Mouse (Mus musculus): ENCODE data around the gene Kdm4a. TPM values are rescaled to one million over a fixed set of nuclear protein-coding genes. Genes with fewer than 3 reads are reported as not detected.

Kdm4a gene
- polyA plus RNA-seq, 1 experiment from 2014 or later = 32.4 TPM

DNA sequence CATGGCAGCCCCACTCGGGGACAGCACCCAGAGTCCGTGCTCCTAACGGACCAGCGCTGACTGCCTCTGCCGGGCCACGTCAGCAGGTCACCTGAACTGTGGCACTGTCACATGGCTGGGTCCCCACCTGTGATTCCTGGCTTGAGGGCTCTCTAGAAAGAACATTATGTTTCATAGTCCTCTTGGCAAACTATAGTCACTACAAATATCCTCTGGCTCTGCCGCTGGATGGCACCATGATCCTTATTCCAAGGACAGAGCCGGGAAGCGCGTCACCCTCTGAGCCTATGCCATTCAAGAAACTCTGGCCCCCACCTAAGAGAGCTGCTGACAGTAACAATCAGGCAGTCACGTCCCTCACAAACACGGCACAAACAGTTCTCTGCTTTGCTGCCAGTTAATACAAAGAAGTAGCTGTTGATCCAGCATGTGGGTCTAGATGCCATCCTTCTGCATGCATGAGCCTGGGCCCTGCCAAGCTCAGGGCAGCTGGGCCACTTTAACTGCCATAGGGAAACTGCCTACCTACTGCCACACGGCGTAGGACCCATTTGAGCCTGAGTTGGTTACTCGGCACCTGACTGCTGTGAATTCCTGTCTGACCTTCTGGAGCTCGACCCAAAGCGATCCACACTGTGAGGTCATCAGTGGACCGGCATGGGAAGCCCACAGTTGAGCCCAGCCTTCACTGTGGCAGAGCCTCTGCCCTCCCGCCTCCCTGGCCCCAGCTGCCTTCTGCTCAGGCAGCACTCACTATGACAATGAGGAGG, 32.1 kb downstream of the Kdm4a start:
- Histone ChIP-seq H3K27me3 (ENCODE audit: control insufficient read depth, insufficient read depth, low read depth, low read length) (no peaks in the 10 kb centered on the region), H3K9ac (ENCODE audit: low read length) (no peak overlapping the region), H3K4me1 (replicated peaks; ENCODE audit: control insufficient read depth, insufficient read depth, low read length) (no peaks in the 10 kb centered on the region), H3K27ac (ENCODE audit: low read length) (no peak overlapping the region), H3K36me3 (ENCODE audit: control insufficient read depth, insufficient read depth, low read length) (peaks cover 75% of the 10 kb centered on the region), H3K4me3 (ENCODE audit: low read length) (no peak overlapping the region), H3K4me2 (ENCODE audit: low read depth, low read length) (no peak overlapping the region), H3K9me3 (ENCODE audit: control insufficient read depth, low read length) (no peaks in the 10 kb centered on the region)
- ATAC-seq (ENCODE audit: low read depth) = no peak
- 89% methylated on average over 19 of the region's 19 CpGs for WGBS

DNA sequence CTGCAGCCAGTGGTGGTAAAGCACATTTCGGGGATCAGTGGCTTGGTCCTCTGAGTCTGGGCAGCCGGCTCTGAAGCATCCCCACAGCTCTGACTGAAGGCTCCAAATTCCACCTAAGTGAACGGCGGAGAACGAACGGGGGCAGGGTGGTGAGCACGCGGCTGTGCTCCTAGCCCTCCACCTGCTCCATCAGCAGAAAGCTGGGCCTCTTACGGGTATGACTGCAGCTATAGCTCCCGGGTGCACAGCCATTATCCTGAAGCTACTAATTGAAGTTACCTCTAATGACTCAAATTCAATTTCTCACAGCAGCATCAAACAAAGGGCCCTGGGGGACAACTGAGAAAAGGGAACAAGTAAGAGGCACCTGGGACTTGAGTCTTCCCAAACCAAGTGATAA, 32.8 kb downstream of the Kdm4a start:
- no peak overlapping the region for H3K4me3 ChIP-seq (ENCODE audit: low read length)
- no peaks in the 10 kb centered on the region for H3K27me3 ChIP-seq (ENCODE audit: control insufficient read depth, insufficient read depth, low read depth, low read length)
- H3K4me2 ChIP-seq (ENCODE audit: low read depth, low read length) = no peak overlapping the region
- H3K9ac ChIP-seq (ENCODE audit: low read length) = no peak overlapping the region
- H3K9me3 ChIP-seq (ENCODE audit: control insufficient read depth, low read length) = no peaks in the 10 kb centered on the region
- peaks cover 75% of the 10 kb centered on the region for H3K36me3 ChIP-seq (ENCODE audit: control insufficient read depth, insufficient read depth, low read length)
- WGBS = 86% methylated on average over 10 of the region's 10 CpGs
- H3K27ac ChIP-seq (ENCODE audit: low read length) = no peak overlapping the region
- no peak for ATAC-seq (ENCODE audit: low read depth)
- no peaks in the 10 kb centered on the region for H3K4me1 ChIP-seq (replicated peaks; ENCODE audit: control insufficient read depth, insufficient read depth, low read length)

- no peak overlapping the region for H3K4me2 ChIP-seq (ENCODE audit: low read depth, low read length)
- no peak overlapping the region for H3K9ac ChIP-seq (ENCODE audit: low read length)
- no peaks in the 10 kb centered on the region for H3K4me1 ChIP-seq (replicated peaks; ENCODE audit: control insufficient read depth, insufficient read depth, low read length)
- H3K9me3 ChIP-seq (ENCODE audit: control insufficient read depth, low read length) = no peaks in the 10 kb centered on the region
- ATAC-seq (ENCODE audit: low read depth) = no peak
- H3K36me3 ChIP-seq (ENCODE audit: control insufficient read depth, insufficient read depth, low read length) = peaks cover 80% of the 10 kb centered on the region
- H3K27ac ChIP-seq (ENCODE audit: low read length) = no peak overlapping the region
- H3K27me3 ChIP-seq (ENCODE audit: control insufficient read depth, insufficient read depth, low read depth, low read length) = no peaks in the 10 kb centered on the region
- 89% methylated on average over 9 of the region's 9 CpGs for WGBS
- H3K4me3 ChIP-seq (ENCODE audit: low read length) = no peak overlapping the region
These were observed 35.5 kb downstream of the Kdm4a start for GRCm38 (mm10) chr4:118144324-118144723.

DNA sequence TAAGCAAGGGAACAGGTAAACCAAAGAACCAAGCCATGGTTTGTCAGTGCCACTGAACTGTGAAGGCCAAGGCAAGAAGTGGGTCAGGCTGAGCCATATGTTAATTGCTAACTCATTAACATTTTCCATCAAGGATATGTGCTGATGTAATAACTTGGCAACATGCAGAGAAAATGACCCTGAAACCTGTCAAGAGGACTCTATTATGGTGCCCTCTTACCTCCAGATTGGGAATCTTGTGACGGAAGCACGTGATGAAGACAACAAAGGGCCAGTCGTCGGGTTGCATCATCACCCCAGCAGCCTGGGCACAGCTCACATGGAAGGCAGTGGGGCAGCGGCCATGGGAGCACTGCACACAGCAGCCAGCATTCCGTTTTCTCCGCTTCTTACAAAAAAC, 36.2 kb downstream of the Kdm4a start:
- WGBS = 87% methylated on average over 7 of the region's 7 CpGs
- no peak for ATAC-seq (ENCODE audit: low read depth)
- H3K9ac ChIP-seq (ENCODE audit: low read length) = no peak overlapping the region
- H3K9me3 ChIP-seq (ENCODE audit: control insufficient read depth, low read length) = no peaks in the 10 kb centered on the region
- no peaks in the 10 kb centered on the region for H3K27me3 ChIP-seq (ENCODE audit: control insufficient read depth, insufficient read depth, low read depth, low read length)
- peaks cover 78% of the 10 kb centered on the region for H3K36me3 ChIP-seq (ENCODE audit: control insufficient read depth, insufficient read depth, low read length)
- H3K4me3 ChIP-seq (ENCODE audit: low read length) = no peak overlapping the region
- no peak overlapping the region for H3K4me2 ChIP-seq (ENCODE audit: low read depth, low read length)
- no peaks in the 10 kb centered on the region for H3K4me1 ChIP-seq (replicated peaks; ENCODE audit: control insufficient read depth, insufficient read depth, low read length)
- H3K27ac ChIP-seq (ENCODE audit: low read length) = no peak overlapping the region

DNA sequence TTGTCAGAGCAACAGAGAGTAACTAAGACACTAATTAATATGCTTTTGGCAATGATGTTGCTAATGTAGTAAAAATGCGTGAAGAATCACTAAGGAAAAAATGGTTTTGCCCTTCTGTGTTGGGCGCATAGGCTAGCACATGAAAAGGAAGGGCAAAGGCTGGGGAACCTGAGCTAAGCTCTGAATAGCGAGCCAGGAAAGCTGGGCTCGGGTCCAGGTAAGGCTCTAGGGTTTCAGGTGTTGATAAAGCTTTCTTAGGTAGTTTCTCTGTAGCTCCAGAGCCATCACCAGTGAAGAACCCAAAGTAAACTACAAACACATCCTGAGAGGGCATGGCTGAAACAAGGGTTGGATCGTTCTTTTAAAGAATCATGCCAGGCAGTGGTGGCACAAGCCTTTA, 38.3 kb downstream of the Kdm4a start:
- WGBS = 90% methylated on average over 5 of the region's 5 CpGs
- H3K9ac ChIP-seq (ENCODE audit: low read length) = no peak overlapping the region
- no peak overlapping the region for H3K4me3 ChIP-seq (ENCODE audit: low read length)
- H3K27me3 ChIP-seq (ENCODE audit: control insufficient read depth, insufficient read depth, low read depth, low read length) = no peaks in the 10 kb centered on the region
- H3K27ac ChIP-seq (ENCODE audit: low read length) = no peak overlapping the region
- H3K9me3 ChIP-seq (ENCODE audit: control insufficient read depth, low read length) = no peaks in the 10 kb centered on the region
- no peak for ATAC-seq (ENCODE audit: low read depth)
- H3K4me2 ChIP-seq (ENCODE audit: low read depth, low read length) = no peak overlapping the region
- H3K36me3 ChIP-seq (ENCODE audit: control insufficient read depth, insufficient read depth, low read length) = peaks cover 74% of the 10 kb centered on the region
- no peaks in the 10 kb centered on the region for H3K4me1 ChIP-seq (replicated peaks; ENCODE audit: control insufficient read depth, insufficient read depth, low read length)

DNA sequence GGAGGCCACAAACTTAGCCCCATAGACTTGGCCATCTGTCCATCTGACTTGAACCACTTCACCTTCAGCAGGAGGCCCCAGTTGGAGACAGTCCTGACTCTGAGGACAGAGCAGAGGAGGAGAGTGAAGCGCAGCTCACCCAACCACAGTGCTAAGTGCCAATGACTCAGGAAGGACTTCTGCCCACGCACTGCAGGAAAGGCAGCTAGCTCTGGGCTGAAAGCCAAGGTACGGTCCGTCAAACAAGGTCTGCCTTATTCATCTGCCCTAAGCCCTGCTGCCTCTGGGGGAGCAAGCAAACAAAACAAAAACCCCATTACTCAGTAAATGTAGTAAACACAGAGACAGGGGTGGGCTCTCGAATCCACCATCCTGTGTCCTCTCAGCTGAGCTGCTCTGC, 41.0 kb downstream of the Kdm4a start:
- Histone ChIP-seq H3K4me2 (ENCODE audit: low read depth, low read length) (no peak overlapping the region), H3K4me3 (ENCODE audit: low read length) (no peak overlapping the region), H3K4me1 (replicated peaks; ENCODE audit: control insufficient read depth, insufficient read depth, low read length) (peaks cover 6% of the 10 kb centered on the region), H3K27ac (ENCODE audit: low read length) (0 out of 2 replicates have a peak overlapping the region, but pooled peaks have one; percentile 22), H3K27me3 (ENCODE audit: control insufficient read depth, insufficient read depth, low read depth, low read length) (no peaks in the 10 kb centered on the region), H3K9ac (ENCODE audit: low read length) (no peak overlapping the region), H3K9me3 (ENCODE audit: control insufficient read depth, low read length) (no peaks in the 10 kb centered on the region), H3K36me3 (ENCODE audit: control insufficient read depth, insufficient read depth, low read length) (peaks cover 52% of the 10 kb centered on the region)
- WGBS = 47% methylated on average over 5 of the region's 5 CpGs
- ATAC-seq (ENCODE audit: low read depth) = peak; percentile 12; the same call in 1 of the 2 replicates

DNA sequence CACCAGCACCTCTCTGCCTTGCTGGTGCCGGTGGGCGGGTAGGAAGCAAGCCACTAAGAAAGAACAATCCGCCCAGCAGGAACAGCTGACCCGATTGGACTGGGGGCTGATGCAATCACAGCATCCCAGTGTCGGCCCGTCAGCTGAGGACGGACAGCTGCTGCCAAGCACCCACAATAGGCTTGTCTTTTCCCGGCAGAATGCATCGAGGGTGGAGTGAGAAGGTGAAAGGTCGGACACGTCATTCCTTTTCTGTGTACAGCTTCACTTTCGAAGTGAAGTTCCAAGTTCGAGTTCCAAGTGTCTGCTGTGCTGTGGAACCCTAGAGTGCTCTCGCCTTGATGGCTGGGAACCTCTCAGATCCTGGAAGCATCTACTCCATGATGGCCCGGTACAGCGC, 42.0 kb downstream of the Kdm4a start:
- Histone ChIP-seq H3K9me3 (ENCODE audit: control insufficient read depth, low read length) (no peaks in the 10 kb centered on the region), H3K4me2 (ENCODE audit: low read depth, low read length) (no peak overlapping the region), H3K36me3 (ENCODE audit: control insufficient read depth, insufficient read depth, low read length) (peaks cover 42% of the 10 kb centered on the region), H3K27ac (ENCODE audit: low read length) (no peak overlapping the region), H3K4me3 (ENCODE audit: low read length) (no peak overlapping the region), H3K9ac (ENCODE audit: low read length) (no peak overlapping the region), H3K4me1 (replicated peaks; ENCODE audit: control insufficient read depth, insufficient read depth, low read length) (peaks cover 13% of the 10 kb centered on the region), H3K27me3 (ENCODE audit: control insufficient read depth, insufficient read depth, low read depth, low read length) (no peaks in the 10 kb centered on the region)
- no peak for ATAC-seq (ENCODE audit: low read depth)
- WGBS = 77% methylated on average over 16 of the region's 16 CpGs

DNA sequence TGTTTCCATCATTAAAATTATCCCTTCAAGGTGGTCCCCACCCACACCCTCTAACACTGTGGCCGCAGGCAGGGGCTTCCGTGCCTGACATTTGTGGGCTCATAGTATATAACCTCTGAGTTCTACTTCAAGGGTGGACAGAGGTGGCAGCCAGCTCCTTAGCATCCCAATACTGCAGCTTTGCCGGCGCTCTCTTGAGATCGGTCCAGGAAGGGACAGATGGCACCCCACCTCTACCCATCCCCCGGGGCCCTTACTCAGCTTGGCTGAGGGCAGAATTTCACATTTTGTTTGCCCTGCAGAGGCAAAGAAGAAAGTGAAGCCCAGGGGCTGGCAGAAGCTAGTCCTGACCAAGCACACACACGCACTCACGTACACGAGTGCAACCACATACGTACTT, 42.5 kb downstream of the Kdm4a start:
- H3K4me3 ChIP-seq (ENCODE audit: low read length) = no peak overlapping the region
- H3K27ac ChIP-seq (ENCODE audit: low read length) = no peak overlapping the region
- H3K36me3 ChIP-seq (ENCODE audit: control insufficient read depth, insufficient read depth, low read length) = peaks cover 37% of the 10 kb centered on the region
- H3K4me2 ChIP-seq (ENCODE audit: low read depth, low read length) = no peak overlapping the region
- H3K4me1 ChIP-seq (replicated peaks; ENCODE audit: control insufficient read depth, insufficient read depth, low read length) = peaks cover 13% of the 10 kb centered on the region
- WGBS = 89% methylated on average over 10 of the region's 10 CpGs
- H3K9me3 ChIP-seq (ENCODE audit: control insufficient read depth, low read length) = no peaks in the 10 kb centered on the region
- no peak for ATAC-seq (ENCODE audit: low read depth)
- no peak overlapping the region for H3K9ac ChIP-seq (ENCODE audit: low read length)
- no peaks in the 10 kb centered on the region for H3K27me3 ChIP-seq (ENCODE audit: control insufficient read depth, insufficient read depth, low read depth, low read length)

GRCm38 (mm10) chr4:118135414-118135813, 44.4 kb downstream of the Kdm4a start:
- no peaks in the 10 kb centered on the region for H3K9me3 ChIP-seq (ENCODE audit: control insufficient read depth, low read length)
- peak overlapping the region; percentile 91 for H3K4me3 ChIP-seq (ENCODE audit: low read length)
- peaks cover 13% of the 10 kb centered on the region for H3K4me1 ChIP-seq (replicated peaks; ENCODE audit: control insufficient read depth, insufficient read depth, low read length)
- peak overlapping the region; percentile 62 for H3K4me2 ChIP-seq (ENCODE audit: low read depth, low read length)
- H3K27me3 ChIP-seq (ENCODE audit: control insufficient read depth, insufficient read depth, low read depth, low read length) = no peaks in the 10 kb centered on the region
- peak overlapping the region; percentile 47; the same call in 1 of the 2 replicates for H3K27ac ChIP-seq (ENCODE audit: low read length)
- no peak for ATAC-seq (ENCODE audit: low read depth)
- H3K9ac ChIP-seq (ENCODE audit: low read length) = peak overlapping the region; percentile 53
- WGBS = 93% methylated on average over 1 of the region's 1 CpGs
- H3K36me3 ChIP-seq (ENCODE audit: control insufficient read depth, insufficient read depth, low read length) = peaks cover 25% of the 10 kb centered on the region
